12 mouse cellular contexts compared by ENCODE assay signal in genomic region chr2:102551594-102551993, GRCm38 (mm10). TPM values are rescaled to one million over a fixed set of nuclear protein-coding genes. Genes with fewer than 3 reads are reported as not detected.
A peak's percentile ranks its signal among the peaks of the same experiment; 100 is the strongest.
DNase-seq lines count a peak whose midpoint lies in the region; ATAC-seq lines count a peak whose summit lies in the region.
"Had no signal": no experiment of that assay in that cellular context is flagged by ENCODE, and none has a peak within 500 bp of the region (broad histone marks: within the 10 kb centered on the region; RNA-seq: fewer than 3 reads in every experiment).

No protein-coding gene starts in this region.

- no peaks in the 10 kb centered on the region for H3K9me3 ChIP-seq in neural tube, embryonic 15.5 days (replicated peaks)
- H3K9me3 ChIP-seq in liver, embryonic 13.5 days (replicated peaks) = no peaks in the 10 kb centered on the region
- H3K9me3 ChIP-seq in hindbrain, embryonic 14.5 days (ENCODE audit: control insufficient read depth, low read length) = no peaks in the 10 kb centered on the region

- H3K27me3 ChIP-seq in neural tube, embryonic 15.5 days (replicated peaks) = 0 out of 2 replicates have a peak, but pooled peaks cover 3% of the 10 kb centered on the region
- H3K27me3 ChIP-seq in liver, embryonic 13.5 days = peaks cover 12% of the 10 kb centered on the region
- 0 out of 2 replicates have a peak, but pooled peaks cover 3% of the 10 kb centered on the region for H3K27me3 ChIP-seq in hindbrain, embryonic 14.5 days (ENCODE audit: control insufficient read depth, insufficient read depth, low read length)

- H3K4me1 ChIP-seq in neural tube, embryonic 15.5 days = peaks cover 31% of the 10 kb centered on the region
- 0 out of 2 replicates have a peak, but pooled peaks cover 4% of the 10 kb centered on the region for H3K4me1 ChIP-seq in liver, embryonic 13.5 days (replicated peaks)
- H3K4me1 ChIP-seq in hindbrain, embryonic 14.5 days (replicated peaks; ENCODE audit: control insufficient read depth, insufficient read depth, low read length) = 0 out of 2 replicates have a peak, but pooled peaks cover 10% of the 10 kb centered on the region

- H3K36me3 ChIP-seq in neural tube, embryonic 15.5 days = no peaks in the 10 kb centered on the region
- no peaks in the 10 kb centered on the region for H3K36me3 ChIP-seq in liver, embryonic 13.5 days
- no peaks in the 10 kb centered on the region for H3K36me3 ChIP-seq in hindbrain, embryonic 14.5 days (replicated peaks; ENCODE audit: control insufficient read depth, insufficient read depth)

- ATAC-seq in neural tube, embryonic 15.5 days (ENCODE audit: low FRiP score) = no peak
- ATAC-seq in liver, embryonic 13.5 days (ENCODE audit: low read depth) = peak; percentile 15; the same call in 1 of the 2 replicates
- no peak for ATAC-seq in hindbrain, embryonic 14.5 days (ENCODE audit: low FRiP score)

- no peak overlapping the region for H3K9ac ChIP-seq in neural tube, embryonic 15.5 days (replicated peaks)
- no peak overlapping the region for H3K9ac ChIP-seq in liver, embryonic 13.5 days
- no peak overlapping the region for H3K9ac ChIP-seq in hindbrain, embryonic 14.5 days

- 66% methylated on average over 3 of the region's 3 CpGs for WGBS in neural tube, embryonic 15.5 days
- WGBS in liver, embryonic 13.5 days (ENCODE audit: insufficient replicate concordance) = 32% methylated on average over 3 of the region's 3 CpGs
- 54% methylated on average over 3 of the region's 3 CpGs for WGBS in hindbrain, embryonic 14.5 days

- peak overlapping the region; percentile 84; the same call in 1 of the 2 replicates for H3K4me2 ChIP-seq in neural tube, embryonic 15.5 days
- peak overlapping the region; percentile 6; the same call in 1 of the 2 replicates for H3K4me2 ChIP-seq in liver, embryonic 13.5 days
- H3K4me2 ChIP-seq in hindbrain, embryonic 14.5 days (replicated peaks) = no peak overlapping the region
- H3K4me2 ChIP-seq: midbrain, embryonic 11.5 days had no signal

- peak; percentile 5 for DNase-seq in kidney, adult 9 months
- DNase-seq in kidney, postnatal 36 days = no peak
- DNase-seq in neural tube, embryonic 10.5 days (ENCODE audit: extremely low spot score, low spot score) = no peak
- no peak for DNase-seq in liver, embryonic 13.5 days
- DNase-seq in hindbrain, embryonic 14.5 days (ENCODE audit: low spot score) = no peak
- DNase-seq in right cerebral cortex, adult 18-20 months = no peak
- DNase-seq: adrenal gland, adult 8-10 months; cerebellum, postnatal 25 days; thymus, postnatal 4 days had no signal

- H3K27ac ChIP-seq in neural tube, embryonic 15.5 days (replicated peaks) = no peak overlapping the region
- peak overlapping the region; percentile 18; the same call in 1 of the 2 replicates for H3K27ac ChIP-seq in liver, embryonic 13.5 days
- no peak overlapping the region for H3K27ac ChIP-seq in hindbrain, embryonic 14.5 days
- H3K27ac ChIP-seq: layer of hippocampus, adult 2 months had no signal

- H3K4me3 ChIP-seq in neural tube, embryonic 15.5 days (replicated peaks) = no peak overlapping the region
- no peak overlapping the region for H3K4me3 ChIP-seq in liver, embryonic 13.5 days (replicated peaks)
- H3K4me3 ChIP-seq in hindbrain, embryonic 14.5 days (replicated peaks; ENCODE audit: low read length) = no peak overlapping the region
- H3K4me3 ChIP-seq: layer of hippocampus, adult 2 months had no signal

RNA-seq across cellular contexts. Expression of gene Pamr1, which starts 1.8 kb away (rescaled TPM):
- polyA plus RNA-seq in neural tube, embryonic 15.5 days (2015; fragmentation: Nextera tagmentation; extraction: Ambion mirVana) = 13.9 and 18.6 TPM in 2 replicates
- 4.1 and 4.5 TPM in 2 replicates for polyA plus RNA-seq in liver, embryonic 13.5 days (2015; fragmentation: Nextera tagmentation; extraction: Ambion mirVana)
- 8.4 and 9.8 TPM in 2 replicates for polyA plus RNA-seq in hindbrain, embryonic 14.5 days (2014; fragmentation: Nextera tagmentation; extraction: Ambion mirVana)
